Mouse (Mus musculus) common myeloid progenitor, adult 5-6 weeks (primary cell): ENCODE results near the gene Mthfd1l. TPM values are rescaled to one million over a fixed set of nuclear protein-coding genes. Genes with fewer than 3 reads are reported as not detected.

Source experiments
- ATAC-seq: replicated peaks from 2 replicates; pipeline ENCODE4 v1.8.0; 2016; ENCODE audit warnings: low read depth, mild to moderate bottlenecking, moderate TSS enrichment, inconsistent platforms; ENCODE audit not compliant: poor library complexity, severe bottlenecking
- total RNA-seq: library from RNA; stranded (forward); fragments of 200-1000, 187-1606 nt; gene quantifications from 2 replicates; pipeline ENCODE4 v1.2.3, GENCODE M21; 2017

Mthfd1l gene
- total RNA-seq: 116 and 148 TPM in 2 replicates

DNA sequence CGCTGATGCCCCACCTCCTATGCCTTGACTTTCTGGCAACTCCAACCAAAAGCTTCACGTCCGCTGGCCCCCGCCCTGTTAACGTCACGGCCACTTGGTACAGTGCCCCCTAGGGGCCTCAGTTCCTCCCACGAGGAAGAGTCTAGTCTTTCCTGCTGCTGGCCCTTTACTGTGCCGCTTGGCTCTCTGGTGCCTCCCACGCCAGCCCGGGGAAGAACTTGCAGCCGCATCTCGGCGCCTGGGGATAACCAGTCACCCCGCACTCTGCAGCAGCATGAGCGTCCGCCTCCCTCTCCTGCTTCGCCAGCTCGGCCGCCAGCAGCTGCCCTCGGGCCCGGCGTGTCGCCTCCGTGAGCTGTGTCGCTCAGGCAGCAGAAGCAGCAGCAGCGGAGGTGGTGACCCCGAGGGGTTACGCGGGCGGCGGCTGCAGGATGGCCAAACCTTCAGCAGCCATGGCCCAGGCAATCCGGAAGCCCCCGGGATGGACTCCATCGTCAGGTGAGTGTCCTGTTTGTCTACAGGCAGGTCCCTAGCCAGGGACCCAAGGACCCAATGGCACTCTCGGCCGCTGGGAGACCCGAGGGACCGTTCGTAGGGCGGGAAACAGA is at the start of gene Mthfd1l:
TSS of gene Mthfd1l (plus strand) at position 138 of the 608 bp plus-strand sequence.
- ATAC-seq: peak; percentile 75

DNA sequence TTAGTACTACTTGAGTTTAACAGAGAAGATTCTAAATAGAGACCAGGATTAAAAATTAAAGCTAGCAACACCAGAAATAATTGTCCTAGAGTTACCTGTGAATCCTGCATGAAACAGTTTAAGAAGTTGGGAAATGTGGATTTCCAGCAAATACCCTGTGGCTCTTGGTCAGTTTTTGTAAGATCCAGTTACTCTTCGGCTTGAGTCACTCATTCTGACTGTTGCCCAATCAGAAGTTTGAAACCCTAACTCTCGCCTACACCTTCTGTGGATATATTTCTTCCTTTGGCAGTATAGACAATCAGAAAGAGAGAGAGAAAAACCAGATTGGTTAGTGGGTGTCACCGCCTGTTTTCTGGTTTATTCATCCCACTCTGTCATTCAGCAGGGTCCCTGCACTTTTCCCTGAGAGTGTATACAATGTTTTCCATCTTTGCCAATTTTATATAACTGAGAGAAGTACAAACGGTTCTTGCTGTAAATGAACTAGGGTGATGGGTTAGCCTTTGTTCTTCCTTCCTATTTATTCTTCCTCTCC is 44.8 kb upstream of the Mthfd1l start:
- ATAC-seq: no peak

GRCm38 (mm10) chr10:3931831-3932230 is 41.1 kb upstream of the Mthfd1l start:
- ATAC-seq: no peak

DNA sequence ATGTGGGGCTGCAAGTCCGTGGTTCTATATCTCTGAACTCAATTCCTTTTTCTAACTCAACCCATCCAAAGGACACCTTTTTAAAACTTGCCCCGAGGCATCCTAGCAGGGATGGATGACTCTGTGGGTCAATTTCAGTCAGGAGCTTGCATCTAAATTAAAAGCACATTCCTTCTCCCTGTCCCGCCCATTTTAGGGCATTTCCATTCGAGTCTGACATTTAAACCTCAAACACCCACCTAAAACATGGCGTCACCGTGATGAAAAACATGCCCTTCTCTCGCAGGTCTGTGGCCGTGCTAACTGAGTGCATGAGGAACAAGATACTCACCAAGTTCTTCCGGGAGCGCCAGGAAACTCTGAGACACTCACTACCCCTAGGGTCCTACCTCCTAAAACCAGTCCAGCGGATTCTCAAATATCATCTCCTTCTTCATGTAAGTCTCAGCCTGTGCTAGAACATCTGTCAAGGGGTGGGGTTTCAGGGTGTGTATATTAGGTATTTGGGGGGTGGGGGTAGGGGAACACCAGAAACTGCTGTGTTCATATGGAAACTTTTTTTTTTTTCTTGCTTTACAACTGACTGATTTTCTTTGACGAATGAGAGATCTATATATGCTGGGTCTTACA is 39.5 kb upstream of the Mthfd1l start:
- no peak for ATAC-seq

- ATAC-seq: peak; percentile 94
Observed at GRCm38 (mm10) chr10:3936864-3937263, 36.1 kb upstream of the Mthfd1l start.

DNA sequence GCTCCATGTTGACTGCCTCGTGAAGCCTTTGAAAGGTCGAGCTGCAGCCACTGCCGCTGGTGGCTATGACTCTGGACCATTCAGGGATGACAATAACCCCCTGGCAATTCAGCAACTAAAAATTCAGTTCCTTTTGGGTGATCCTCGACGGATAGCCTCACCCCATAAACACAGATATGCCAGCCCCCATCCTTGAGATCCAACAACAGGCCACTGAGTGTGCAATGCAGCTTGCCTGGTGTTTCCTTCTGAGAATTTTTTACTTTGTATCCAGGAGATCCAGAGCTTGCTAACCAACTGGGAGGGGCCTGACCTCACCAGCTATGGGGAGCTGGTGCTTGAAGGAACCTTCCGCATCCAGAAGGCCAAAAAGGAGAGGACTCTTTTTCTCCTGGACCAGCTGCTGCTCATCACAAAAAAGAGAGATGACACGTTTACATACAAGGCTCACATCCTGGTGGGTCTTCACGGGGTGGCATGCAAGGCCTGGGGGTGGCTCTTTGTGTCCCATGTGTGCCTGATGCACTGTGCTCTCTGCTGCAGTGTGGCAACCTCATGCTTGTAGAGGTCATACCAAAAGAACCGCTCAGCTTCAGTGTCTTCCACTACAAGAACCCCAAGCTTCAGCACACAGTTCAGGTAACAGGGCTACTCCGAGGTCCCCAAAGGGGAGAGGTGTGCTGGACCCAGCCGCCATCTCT is 32.9 kb upstream of the Mthfd1l start:
- ATAC-seq: no peak

DNA sequence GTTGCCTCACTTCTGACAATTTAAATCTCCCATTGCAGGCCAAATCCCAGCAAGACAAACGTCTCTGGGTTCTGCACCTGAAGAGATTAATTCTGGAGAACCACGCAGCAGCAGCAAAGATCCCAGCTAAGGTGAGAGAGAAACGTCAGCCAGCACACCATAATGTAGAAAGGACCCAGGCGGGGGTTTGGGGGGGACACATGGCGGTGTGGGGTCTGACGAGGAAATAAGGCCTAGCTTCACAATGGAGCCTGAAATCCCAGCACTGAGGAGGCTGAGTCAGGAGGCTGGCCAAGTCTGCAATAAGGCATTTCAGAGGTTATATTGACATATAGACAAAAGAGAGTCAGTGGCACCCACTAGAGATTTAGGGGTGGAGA is 32.3 kb upstream of the Mthfd1l start:
- ATAC-seq: no peak

- ATAC-seq: no peak
Observed at GRCm38 (mm10) chr10:3941054-3941757, 31.7 kb upstream of the Mthfd1l start.

GRCm38 (mm10) chr10:3942289-3942688 is 30.6 kb upstream of the Mthfd1l start:
- ATAC-seq: no peak

GRCm38 (mm10) chr10:3943492-3944395 is 29.2 kb upstream of the Mthfd1l start:
- peak; percentile 80 for ATAC-seq

- ATAC-seq: no peak
Observed at GRCm38 (mm10) chr10:3946871-3947270, 26.0 kb upstream of the Mthfd1l start.

GRCm38 (mm10) chr10:3947346-3947745 is 25.6 kb upstream of the Mthfd1l start:
- no peak for ATAC-seq

- no peak for ATAC-seq
Observed at GRCm38 (mm10) chr10:3949306-3949705, 23.6 kb upstream of the Mthfd1l start.

DNA sequence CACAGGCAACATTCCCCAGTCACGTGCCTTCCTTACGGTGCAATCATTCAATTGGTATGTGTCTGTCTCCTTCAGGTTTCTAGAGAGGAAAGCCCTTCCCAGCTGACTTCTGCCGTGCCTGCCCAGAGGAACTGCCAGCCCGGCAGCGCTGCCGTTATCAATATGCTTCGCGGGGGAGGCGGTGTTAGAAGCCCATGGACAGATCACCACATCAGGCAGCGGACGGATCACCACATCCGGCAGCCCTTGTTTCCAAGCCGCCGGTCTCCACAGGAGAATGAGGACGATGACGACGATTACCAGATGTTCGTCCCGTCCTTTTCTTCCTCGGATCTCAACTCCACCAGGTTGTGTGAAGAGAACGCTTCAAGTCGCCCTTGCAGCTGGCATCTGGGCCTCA is 16.4 kb upstream of the Mthfd1l start:
- no peak for ATAC-seq

GRCm38 (mm10) chr10:3958591-3958990 is 14.3 kb upstream of the Mthfd1l start:
- ATAC-seq: no peak

- no peak for ATAC-seq
Observed at GRCm38 (mm10) chr10:3969026-3969425, 3.9 kb upstream of the Mthfd1l start.

GRCm38 (mm10) chr10:3972237-3972636 is 681 bp upstream of the Mthfd1l start:
- ATAC-seq: no peak

DNA sequence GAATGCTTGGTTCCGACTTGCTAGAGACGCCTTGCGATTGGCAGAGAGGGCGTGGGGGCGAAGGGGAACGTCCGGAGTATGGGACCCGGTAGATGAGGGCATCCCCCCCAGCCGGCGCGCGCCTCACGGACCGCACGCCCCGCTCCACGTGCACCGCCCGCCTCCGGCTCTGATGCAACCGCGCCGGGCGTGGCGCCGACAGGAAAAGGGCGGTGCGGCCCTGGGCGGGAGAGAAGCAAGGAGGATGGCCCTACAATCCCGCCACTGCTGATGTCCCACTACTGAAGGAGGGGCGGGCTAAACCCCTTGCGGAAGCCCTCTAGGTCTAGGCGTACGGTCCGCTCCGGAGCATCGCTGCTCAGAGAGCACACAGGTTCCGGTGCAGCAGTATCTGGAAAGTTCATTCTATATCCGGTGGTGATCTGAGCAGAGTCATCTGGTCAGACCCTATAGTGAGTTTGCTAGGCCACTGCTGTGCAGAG is 712 bp downstream of the Mthfd1l start:
- peak; percentile 81 for ATAC-seq

GRCm38 (mm10) chr10:3974380-3974779 is 1.5 kb downstream of the Mthfd1l start:
- no peak for ATAC-seq
